Mouse (Mus musculus): ENCODE results near the gene Copz2.

DNA sequence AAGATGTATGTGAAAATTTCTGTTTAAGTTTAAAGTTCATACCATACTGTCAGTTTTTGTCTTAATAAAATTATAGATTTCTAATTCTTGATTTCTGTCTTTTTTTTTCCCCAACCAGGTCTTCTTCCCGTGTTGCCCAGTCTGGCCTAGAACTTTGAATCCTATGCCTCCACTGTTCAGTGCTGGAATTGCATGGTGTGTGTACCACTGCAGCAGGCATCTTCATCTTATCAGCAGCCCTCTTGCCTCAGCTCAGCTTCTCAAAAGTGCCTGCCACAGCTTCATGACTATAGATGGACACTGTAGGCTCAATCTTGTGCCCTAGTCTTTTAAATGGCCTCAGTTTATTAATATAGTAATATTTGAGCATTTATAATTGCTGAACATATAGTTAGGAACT lies 41.6 kb upstream of the Copz2 start:
- TF ChIP-seq TAL1 (conservative IDR thresholded peaks at IDR 0.05; ENCODE audit: low read depth, low read length) = no peak
- no peak for TF ChIP-seq GATA1 (IDR thresholded peaks at IDR 0.05; ENCODE audit: borderline replicate concordance, low read length)
